Mouse (Mus musculus) limb, embryonic 11.5 days (tissue): ENCODE measurements around the gene Sppl3. TPM values are rescaled to one million over a fixed set of nuclear protein-coding genes. Genes with fewer than 3 reads are reported as not detected.

ENCODE experiments used
- ATAC-seq: fragments of 200-750 bp; cut with Nextera tagmentation; 2 replicates; pipeline ENCODE4 v1.8.0; 2017; ENCODE audit warnings: low read depth; ENCODE audit not compliant: insufficient number of reproducible peaks, low FRiP score, low TSS enrichment
- DNase-seq: peaks from one replicate; pipeline ENCODE4 v3.0.0-alpha.2; 2015; ENCODE audit warnings: low spot score
- H3K27ac ChIP-seq: fragments of 300-500 bp; sonication (generic); replicated peaks from 2 replicates; pipeline ENCODE4 v1.5.1; 2014; ENCODE audit warnings: low read depth, mild to moderate bottlenecking, low read length
- H3K27me3 ChIP-seq: fragments of 300-500 bp; sonication (generic); 2 replicates; pipeline ENCODE4 v1.6.1; 2014; ENCODE audit warnings: mild to moderate bottlenecking, low read length, mixed read lengths; ENCODE audit not compliant: control insufficient read depth, insufficient read depth
- H3K36me3 ChIP-seq: fragments of 300-500 bp; sonication (generic); 2 replicates; pipeline ENCODE4 v1.6.1; 2014; ENCODE audit warnings: mild to moderate bottlenecking, low read length, moderate library complexity, mixed read lengths; ENCODE audit not compliant: control insufficient read depth, insufficient read depth
- H3K4me1 ChIP-seq: fragments of 300-500 bp; sonication (generic); 2 replicates; pipeline ENCODE4 v1.6.1; 2014; ENCODE audit warnings: low read length, mixed read lengths; ENCODE audit not compliant: control insufficient read depth, insufficient read depth
- H3K4me2 ChIP-seq: fragments of 300-500 bp; sonication (generic); 2 replicates; pipeline ENCODE4 v1.6.1; 2014; ENCODE audit warnings: low read depth, mild to moderate bottlenecking, moderate library complexity; ENCODE audit not compliant: severe bottlenecking
- H3K4me3 ChIP-seq: fragments of 300-500 bp; sonication (generic); 2 replicates; pipeline ENCODE4 v1.5.1; 2014; ENCODE audit warnings: low read depth, low read length
- H3K9ac ChIP-seq: fragments of 300-500 bp; sonication (generic); 2 replicates; pipeline ENCODE4 v1.6.1; 2014; ENCODE audit warnings: mild to moderate bottlenecking, low read length
- H3K9me3 ChIP-seq: fragments of 300-500 bp; sonication (generic); 2 replicates; pipeline ENCODE4 v1.6.1; 2016; ENCODE audit warnings: low read length; ENCODE audit not compliant: control insufficient read depth
- WGBS: fragments of 180-500 bp; shearing (Covaris S2); extraction: QIAGEN DNeasy Blood & Tissue Kit; methylation state at CpG from one replicate; pipeline ENCODE4 v1.1.7; 2014; 5-methylcytosine and 5-hydroxymethylcytosine counted together
- polyA plus RNA-seq: library from polyadenylated mRNA; unstranded; fragments of >200 nt; fragmentation: Nextera tagmentation; extraction: Ambion mirVana; gene quantifications from 2 replicates; pipeline ENCODE4 v1.2.1, GENCODE M21; 2014

Gene Sppl3
- polyA plus RNA-seq, 1 experiment from 2014 or later: 30.9 TPM

DNA sequence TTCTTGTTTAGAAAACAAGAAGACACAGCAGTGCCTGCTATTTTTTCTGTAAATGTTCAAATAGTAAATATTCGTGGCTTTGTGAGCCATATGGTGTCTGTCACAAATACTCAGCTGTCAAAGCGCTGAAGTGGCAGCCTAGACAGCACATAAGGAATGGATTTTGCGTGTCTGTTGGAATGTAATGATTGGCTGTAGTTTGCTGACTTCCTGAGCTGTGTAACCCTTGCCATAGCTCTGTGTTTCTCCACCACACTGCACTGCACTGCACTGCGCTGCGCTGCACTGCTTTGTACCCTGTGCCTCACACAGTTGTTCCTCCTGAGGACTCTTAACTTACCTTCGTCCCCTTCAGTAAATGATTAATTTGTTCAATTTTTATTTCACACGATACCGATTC lies 41.6 kb downstream of the Sppl3 start:
- no peaks in the 10 kb centered on the region for H3K27me3 ChIP-seq
- peaks cover 8% of the 10 kb centered on the region for H3K4me1 ChIP-seq
- H3K4me2 ChIP-seq: no peak overlapping the region
- DNase-seq (no peak), ATAC-seq (no peak)
- H3K4me3 ChIP-seq: no peak overlapping the region
- no peaks in the 10 kb centered on the region for H3K36me3 ChIP-seq
- H3K9ac ChIP-seq: no peak overlapping the region
- H3K9me3 ChIP-seq: no peaks in the 10 kb centered on the region
- WGBS: 78% methylated on average over 8 of the region's 8 CpGs
- H3K27ac ChIP-seq: no peak overlapping the region

DNA sequence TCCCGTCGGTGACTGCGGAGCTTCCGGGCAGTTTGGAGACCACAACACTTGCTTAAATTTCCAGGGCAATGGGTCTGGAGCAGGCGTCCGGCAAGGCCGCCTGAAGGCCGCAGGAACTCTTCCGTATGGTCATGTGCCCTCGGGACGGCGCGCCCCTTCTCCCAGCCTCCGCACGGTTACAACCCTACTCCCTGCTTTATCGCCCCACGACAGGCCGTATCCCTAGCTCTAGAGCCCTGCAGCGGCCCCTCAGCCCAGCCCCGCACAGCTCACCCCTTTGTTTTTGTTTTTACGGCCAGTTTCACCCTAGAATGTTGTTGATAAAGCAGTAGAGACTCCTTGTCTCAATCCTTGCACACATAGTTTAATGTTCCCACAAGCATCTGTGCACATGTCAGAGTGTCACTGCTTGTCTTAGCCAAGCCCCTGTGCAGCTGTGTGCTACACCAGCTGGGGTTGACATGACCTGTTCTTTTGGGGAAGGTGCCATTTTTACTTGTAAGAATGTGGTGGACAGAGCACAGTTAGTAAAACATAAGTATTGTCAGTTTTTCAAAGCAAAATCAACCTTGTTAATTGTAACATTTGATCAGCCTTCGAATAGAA lies 43.0 kb downstream of the Sppl3 start:
- Histone ChIP-seq H3K9ac (no peak overlapping the region), H3K4me3 (no peak overlapping the region), H3K36me3 (no peaks in the 10 kb centered on the region), H3K27ac (no peak overlapping the region), H3K4me2 (no peak overlapping the region), H3K4me1 (peaks cover 8% of the 10 kb centered on the region), H3K27me3 (no peaks in the 10 kb centered on the region), H3K9me3 (no peaks in the 10 kb centered on the region)
- 88% methylated on average over 22 of the region's 22 CpGs for WGBS
- ATAC-seq (no peak), DNase-seq (no peak)

DNA sequence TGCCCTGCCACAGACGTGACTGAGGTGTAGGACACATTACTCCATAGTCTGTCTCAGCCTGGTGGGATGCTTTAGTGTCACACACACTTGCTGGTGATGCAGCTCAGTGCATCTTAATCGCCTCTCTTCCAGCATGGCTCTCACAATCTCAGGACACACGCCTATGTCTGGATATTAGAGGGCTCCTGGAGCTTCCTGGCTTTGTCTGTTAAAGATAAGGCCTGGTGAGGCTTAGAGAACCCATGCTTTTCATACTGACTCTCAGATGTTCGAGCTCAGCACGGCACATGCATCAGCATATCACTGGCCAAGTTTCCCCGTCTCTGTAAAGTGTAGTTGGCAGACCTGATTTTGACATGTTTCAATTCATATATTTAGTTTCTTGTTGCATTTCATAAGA lies 44.5 kb downstream of the Sppl3 start:
- no peak overlapping the region for H3K4me2 ChIP-seq
- H3K4me1 ChIP-seq: peaks cover 8% of the 10 kb centered on the region
- H3K9me3 ChIP-seq: no peaks in the 10 kb centered on the region
- no peak for DNase-seq
- H3K4me3 ChIP-seq: no peak overlapping the region
- no peak overlapping the region for H3K9ac ChIP-seq
- 84% methylated on average over 6 of the region's 6 CpGs for WGBS
- H3K27ac ChIP-seq: no peak overlapping the region
- no peaks in the 10 kb centered on the region for H3K27me3 ChIP-seq
- ATAC-seq: no peak
- no peaks in the 10 kb centered on the region for H3K36me3 ChIP-seq

DNA sequence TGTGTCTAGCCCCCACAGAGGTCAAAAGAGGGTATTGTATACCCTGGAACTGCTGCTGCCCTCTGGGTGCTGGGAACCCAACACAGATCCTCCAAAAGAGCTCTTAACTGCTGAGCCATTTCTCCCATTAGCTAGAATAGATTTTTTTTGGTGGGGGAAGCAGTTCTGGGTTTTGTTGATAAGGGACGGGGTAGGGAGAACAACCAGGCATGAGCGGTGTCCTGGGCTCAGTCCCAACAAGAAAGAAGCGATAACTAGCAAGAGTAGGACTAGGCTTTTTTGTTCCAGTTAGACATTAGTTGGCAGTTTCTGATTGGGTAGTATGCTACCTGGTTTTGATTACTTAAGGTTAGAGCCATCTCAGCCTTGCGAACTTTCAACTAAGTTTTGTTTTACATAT lies 46.2 kb downstream of the Sppl3 start:
- H3K36me3 ChIP-seq: no peaks in the 10 kb centered on the region
- H3K27ac ChIP-seq: no peak overlapping the region
- H3K9ac ChIP-seq: no peak overlapping the region
- WGBS: 94% methylated on average over 4 of the region's 4 CpGs
- no peak for ATAC-seq
- H3K4me3 ChIP-seq: no peak overlapping the region
- H3K4me2 ChIP-seq: no peak overlapping the region
- no peak for DNase-seq
- no peaks in the 10 kb centered on the region for H3K9me3 ChIP-seq
- H3K4me1 ChIP-seq: peaks cover 8% of the 10 kb centered on the region
- no peaks in the 10 kb centered on the region for H3K27me3 ChIP-seq

DNA sequence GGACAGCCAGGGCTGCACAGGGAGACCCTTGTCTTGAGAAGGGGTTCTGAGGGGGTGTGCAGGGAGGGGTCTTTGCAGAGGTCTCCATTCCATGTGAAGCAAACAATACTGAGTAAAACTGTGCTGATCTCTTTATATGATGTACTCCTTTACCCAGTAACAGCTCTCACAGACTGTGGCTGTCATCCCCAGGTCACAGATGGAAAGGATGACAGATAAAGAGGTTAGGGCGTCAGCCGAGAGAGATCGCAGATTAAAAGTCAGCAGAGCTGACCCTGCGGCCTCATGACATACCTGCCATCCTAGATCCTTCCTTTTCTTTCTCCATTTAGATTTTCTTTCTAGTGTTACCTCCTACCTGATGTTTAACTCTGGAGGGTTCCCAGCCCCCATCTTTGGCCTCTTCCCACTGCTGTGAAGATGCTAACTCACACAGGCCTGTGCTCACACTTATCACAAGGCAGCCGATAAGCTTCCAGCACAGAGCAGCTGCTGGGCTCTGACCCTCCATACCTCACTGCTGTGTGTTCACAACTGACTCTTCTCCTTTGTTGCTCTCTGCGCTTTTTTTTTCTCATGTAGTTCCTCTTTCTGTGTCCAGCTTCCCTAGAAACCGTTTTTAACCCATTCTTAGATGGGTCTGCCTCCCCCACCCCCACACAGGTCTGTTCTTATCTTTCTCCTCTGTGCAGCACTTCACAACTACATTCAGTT lies 47.8 kb downstream of the Sppl3 start:
- WGBS: 90% methylated on average over 7 of the region's 7 CpGs
- DNase-seq: no peak

DNA sequence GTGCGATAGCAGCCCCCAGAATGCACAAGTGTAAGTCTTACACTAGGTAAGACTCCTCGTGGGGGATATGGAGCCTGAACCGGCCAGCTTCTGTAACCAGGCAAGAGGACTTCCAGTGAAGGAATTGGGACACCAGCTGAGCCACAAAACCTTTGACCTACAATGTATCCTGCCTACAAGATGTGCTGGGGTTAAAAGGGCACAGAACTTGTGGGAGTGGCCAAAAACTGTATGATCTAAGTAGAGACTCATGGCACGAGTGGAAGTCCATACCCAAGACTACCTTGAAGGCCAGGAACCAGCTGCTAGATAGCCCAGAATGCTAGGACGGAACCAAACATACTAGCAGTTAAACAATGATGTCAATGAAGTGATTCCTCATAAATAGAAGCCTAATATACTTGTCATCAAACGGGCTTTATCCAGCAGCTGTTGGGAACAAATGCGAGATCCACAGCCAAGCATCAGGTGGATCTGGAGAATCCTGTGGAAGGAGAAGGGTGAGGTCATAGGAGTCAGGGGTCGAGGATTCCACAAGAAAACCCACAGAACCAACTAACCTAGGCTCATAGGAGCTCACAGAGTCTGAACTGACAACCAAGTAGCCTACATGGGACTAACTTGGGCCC lies 49.2 kb downstream of the Sppl3 start:
- Histone ChIP-seq H3K4me2 (no peak overlapping the region), H3K27me3 (no peaks in the 10 kb centered on the region), H3K9me3 (no peaks in the 10 kb centered on the region), H3K9ac (no peak overlapping the region), H3K36me3 (peaks cover 2% of the 10 kb centered on the region; the same call in 1 of the 2 replicates), H3K4me1 (no peaks in the 10 kb centered on the region), H3K4me3 (no peak overlapping the region), H3K27ac (no peak overlapping the region)
- WGBS: 86% methylated on average over 8 of the region's 8 CpGs
- ATAC-seq (no peak), DNase-seq (no peak)

More for the DNA sequence above, 47.8 kb downstream of the Sppl3 start:
- no peak overlapping the region for H3K4me3 ChIP-seq
- H3K9ac ChIP-seq: no peak overlapping the region
- peaks cover 2% of the 10 kb centered on the region; the same call in 1 of the 2 replicates for H3K36me3 ChIP-seq
- H3K4me1 ChIP-seq: 0 out of 2 replicates have a peak, but pooled peaks cover 1% of the 10 kb centered on the region
- H3K27me3 ChIP-seq: no peaks in the 10 kb centered on the region
- H3K4me2 ChIP-seq: no peak overlapping the region
- no peak for ATAC-seq
- H3K27ac ChIP-seq: no peak overlapping the region
- no peaks in the 10 kb centered on the region for H3K9me3 ChIP-seq

DNA sequence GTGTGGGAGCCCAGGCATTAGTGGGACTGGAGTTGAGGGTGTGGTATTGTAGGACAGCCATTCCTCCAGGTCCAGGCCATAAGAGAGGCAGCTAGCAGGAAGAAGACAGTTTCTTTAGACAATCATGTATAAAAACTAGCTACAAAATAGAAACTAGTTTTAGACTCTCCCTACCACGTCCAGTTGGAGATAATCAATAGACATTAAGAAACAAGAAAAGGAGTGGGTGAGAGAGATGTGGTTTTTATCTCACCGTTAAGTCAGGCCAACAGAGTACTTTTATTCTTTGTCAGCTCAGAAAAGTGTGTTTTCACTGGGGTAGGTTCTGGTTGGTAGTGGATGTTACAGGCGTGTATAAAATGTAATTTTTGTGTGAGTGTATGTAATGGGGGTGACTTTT lies 50.0 kb downstream of the Sppl3 start:
- DNase-seq: no peak
- H3K36me3 ChIP-seq: peaks cover 2% of the 10 kb centered on the region; the same call in 1 of the 2 replicates
- no peak overlapping the region for H3K9ac ChIP-seq
- H3K4me2 ChIP-seq: no peak overlapping the region
- no peaks in the 10 kb centered on the region for H3K9me3 ChIP-seq
- H3K4me1 ChIP-seq: no peaks in the 10 kb centered on the region
- no peak for ATAC-seq
- H3K27me3 ChIP-seq: no peaks in the 10 kb centered on the region
- no peak overlapping the region for H3K27ac ChIP-seq
- no peak overlapping the region for H3K4me3 ChIP-seq
- WGBS: 91% methylated on average over 3 of the region's 3 CpGs

DNA sequence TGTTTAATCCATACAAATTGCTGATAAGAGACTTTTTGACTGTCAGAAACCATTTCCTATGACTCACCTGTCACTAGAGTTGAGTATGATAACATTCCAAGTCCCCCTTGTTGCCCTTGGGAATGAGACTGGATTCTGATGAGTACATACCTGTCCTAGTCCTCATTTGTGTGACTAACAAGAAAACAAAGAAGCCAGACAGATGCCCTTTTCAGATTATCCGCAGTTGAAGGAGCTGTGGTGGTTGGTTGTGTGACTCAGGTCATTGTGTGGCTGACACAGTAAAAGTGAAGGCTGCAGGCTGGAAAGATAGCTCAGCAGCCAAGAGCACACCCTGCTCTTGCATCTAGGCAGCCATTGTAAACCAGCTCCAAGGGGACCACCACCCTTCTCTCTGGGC lies 51.6 kb downstream of the Sppl3 start:
- Histone ChIP-seq H3K36me3 (peaks cover 2% of the 10 kb centered on the region; the same call in 1 of the 2 replicates), H3K4me1 (no peaks in the 10 kb centered on the region), H3K4me2 (no peak overlapping the region), H3K9ac (no peak overlapping the region), H3K4me3 (no peak overlapping the region), H3K27me3 (no peaks in the 10 kb centered on the region), H3K9me3 (no peaks in the 10 kb centered on the region), H3K27ac (no peak overlapping the region)
- ATAC-seq (no peak), DNase-seq (no peak)
- 85% methylated on average over 1 of the region's 1 CpGs for WGBS
